Mouse (Mus musculus): ENCODE results near the gene Adap1. TPM values are rescaled to one million over a fixed set of nuclear protein-coding genes. Genes with fewer than 3 reads are reported as not detected.

Gene Adap1
- total RNA-seq, 2 experiments from 2014 or later = 4.2 to 9.5 TPM

DNA sequence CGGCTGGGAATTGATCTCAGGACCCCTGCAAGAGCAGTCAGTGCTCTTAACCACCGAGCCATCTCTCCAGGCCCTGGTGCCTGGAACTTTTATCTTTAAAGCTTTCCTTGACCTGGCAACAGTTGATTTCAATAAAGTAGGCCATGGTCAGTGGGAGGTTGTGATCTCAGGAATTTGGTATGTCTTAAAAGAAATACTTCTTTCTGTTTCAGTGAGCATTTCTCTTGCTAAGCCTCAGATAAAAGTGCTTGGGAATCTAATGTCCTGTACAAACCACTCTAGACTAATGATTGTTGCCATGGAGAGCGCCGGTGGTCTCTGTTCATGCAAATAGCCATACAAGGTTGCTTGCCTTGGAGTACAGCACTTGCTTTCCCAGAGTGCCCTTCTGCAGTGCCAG, 67.6 kb downstream of the Adap1 start:
- ATAC-seq (replicated peaks; ENCODE audit: low FRiP score, poor library complexity, severe bottlenecking) = no peak

DNA sequence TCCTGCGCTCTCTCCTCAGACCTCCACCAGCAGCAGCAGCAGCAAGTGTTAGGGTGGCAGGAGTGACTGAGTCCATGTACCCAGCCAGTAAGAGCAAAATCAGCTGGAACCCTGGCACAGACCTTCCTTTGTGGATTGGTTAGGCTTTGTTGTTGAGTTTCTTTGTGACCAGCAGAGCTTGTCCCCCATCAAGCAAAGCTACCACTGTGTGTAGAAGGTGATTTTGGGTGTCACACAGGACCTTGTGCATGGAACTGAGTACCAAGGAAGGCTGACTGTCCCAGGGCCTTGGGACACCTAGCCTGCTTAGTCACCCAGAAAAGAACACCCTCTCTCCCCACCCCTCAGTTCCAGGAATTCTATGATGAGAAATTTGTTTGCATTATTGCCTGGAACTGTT, 68.2 kb downstream of the Adap1 start:
- no peak for ATAC-seq (replicated peaks; ENCODE audit: low FRiP score, poor library complexity, severe bottlenecking)

DNA sequence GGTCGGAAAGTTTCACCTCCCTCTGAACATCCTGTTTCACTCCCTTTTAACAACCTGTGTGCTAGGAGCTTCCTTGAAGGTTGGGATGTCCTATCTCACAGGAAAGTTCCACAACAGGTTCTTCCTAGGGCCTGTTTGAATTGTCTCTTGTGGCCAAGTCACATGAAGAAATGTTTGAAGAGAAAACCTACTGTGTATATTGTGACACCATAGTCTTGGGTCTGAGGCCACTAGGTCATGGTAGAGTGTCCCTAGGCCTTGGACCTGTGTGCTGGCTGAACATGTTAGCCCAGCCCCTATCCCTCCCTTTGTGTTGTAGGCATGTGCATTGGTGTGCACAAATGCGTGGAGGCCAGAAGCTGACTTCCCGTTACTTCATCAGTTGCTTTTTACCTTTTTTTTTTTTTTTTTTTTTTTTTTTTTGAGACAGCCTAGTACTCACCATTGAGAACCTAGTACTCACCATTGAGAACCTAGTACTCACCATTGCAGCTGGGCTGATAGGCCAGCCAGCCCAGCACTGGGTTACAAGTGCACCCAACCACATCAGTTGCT, 69.1 kb downstream of the Adap1 start:
- ATAC-seq (replicated peaks; ENCODE audit: low FRiP score, poor library complexity, severe bottlenecking) = no peak

DNA sequence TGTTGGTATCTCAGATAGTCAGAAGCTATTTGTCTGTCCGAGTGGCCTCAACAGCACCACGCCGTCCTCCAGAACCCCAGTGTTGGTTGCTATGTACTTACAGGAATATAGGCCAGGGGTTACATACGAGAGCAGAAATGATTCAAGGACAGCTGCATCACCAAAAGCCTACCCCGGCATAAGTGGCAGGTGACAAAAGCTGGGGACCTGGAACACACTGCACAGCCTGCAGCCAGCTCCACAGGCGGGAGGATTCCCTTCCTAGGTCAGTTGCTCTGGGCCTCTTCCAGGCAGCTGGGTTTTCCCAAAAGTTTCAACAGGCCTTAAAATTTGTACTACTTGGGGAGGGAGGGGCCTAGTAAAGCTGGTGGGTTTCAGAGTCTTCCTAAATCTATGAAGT, 69.6 kb downstream of the Adap1 start:
- no peak for ATAC-seq (replicated peaks; ENCODE audit: low FRiP score, poor library complexity, severe bottlenecking)

DNA sequence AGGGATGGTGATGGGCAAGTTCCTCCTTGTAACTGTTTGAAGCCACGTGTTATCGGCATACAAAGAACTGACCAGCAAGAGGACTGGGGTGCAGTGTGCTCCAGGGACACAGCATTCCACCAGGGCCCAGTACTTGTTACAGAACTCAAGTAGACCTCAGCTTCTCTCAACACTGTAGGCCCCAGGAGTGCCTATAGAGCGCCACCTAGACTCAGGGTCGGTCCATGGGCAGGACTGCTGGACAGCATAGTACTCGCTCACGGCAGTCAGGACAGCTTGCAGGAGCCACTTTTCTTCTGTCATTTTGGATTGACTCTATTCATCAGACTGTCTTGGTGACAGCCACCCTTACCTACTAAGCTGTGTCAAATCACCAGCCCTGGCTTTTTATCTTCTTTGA, 70.5 kb downstream of the Adap1 start:
- no peak for ATAC-seq (replicated peaks; ENCODE audit: low FRiP score, poor library complexity, severe bottlenecking)

DNA sequence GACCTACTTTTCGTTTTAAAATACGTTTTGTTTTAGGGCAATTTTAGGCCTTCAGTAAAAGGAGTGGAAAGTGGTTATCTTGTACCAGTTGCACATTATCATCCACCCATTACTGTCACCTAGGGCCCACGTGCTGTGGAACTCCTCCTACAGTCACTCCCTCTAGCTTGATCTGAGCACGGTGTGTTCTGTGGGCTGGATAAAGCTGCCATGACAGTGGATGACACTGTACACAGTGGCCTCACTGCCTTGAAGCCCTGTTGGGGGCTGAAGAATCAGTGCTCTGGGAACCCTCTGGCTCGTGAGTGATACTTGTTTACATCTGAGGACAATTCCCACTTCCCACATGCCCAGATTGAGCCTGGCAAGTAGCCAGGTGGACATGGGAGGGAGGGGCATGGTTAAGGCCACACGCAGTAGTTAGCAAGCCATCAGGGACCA, 72.1 kb downstream of the Adap1 start:
- peak; percentile 74 for ATAC-seq (replicated peaks; ENCODE audit: low FRiP score, poor library complexity, severe bottlenecking)

DNA sequence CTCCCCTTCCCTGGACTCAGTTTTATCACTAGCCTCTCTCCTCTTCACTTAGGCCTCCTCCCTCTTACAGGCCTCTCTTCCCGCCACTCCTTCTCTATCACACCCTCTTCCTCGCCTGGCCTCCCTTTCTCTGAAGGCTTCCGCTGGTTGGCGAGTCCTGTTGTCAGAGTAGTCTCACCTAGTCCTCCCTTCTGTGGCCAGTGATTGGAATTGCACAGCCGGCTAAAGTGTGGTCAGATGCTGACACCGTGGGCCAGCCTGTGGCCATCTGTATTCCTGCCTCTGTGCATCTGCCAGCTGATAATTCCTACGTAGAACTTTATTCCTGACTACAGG, 72.5 kb downstream of the Adap1 start:
- ATAC-seq (replicated peaks; ENCODE audit: low FRiP score, poor library complexity, severe bottlenecking) = peak; percentile 82

DNA sequence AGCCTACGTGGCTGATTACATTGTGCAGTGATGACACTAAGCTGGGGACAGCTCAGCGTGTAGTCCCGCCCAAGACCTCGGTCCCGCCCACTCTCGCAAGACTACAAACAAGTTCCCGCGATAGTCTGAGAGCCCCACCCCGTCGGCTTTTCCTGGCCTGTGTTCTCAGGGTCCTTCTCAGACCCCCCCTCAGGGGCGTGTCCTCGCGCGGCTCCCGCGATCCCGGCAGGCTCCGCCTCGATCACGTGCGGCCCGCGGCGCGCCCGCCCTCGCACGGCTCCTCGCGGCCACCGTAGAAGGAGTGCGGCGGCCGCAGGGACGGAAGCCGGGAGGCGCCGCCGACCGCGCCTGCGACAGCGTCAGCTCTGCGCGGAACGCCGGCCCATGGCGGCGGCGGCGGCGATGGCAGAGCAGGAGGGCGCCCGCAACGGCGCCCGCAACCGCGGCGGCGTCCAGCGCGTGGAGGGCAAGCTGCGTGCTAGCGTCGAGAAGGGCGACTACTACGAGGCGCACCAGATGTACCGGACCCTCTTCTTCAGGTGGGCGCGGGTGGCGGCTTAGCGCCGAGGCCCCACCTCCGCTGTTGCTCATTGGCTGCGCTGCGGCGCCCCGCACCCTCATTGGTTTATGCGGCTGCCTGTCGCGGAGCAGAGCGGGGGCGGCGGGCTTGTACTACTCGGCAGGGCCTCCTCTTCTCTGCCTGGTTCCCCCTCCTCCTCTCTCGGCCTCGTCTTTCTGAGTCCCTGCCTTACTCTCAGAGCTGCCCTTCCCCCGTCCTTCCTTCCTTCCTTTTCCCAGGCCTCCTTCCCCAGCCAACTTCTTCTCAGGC, 73.1 kb downstream of the Adap1 start, which contains the start of gene Get4:
Get4 (plus strand) TSS at position 244 of the 829 bp plus-strand sequence.
- peak; percentile 81 for ATAC-seq (replicated peaks; ENCODE audit: low FRiP score, poor library complexity, severe bottlenecking)

DNA sequence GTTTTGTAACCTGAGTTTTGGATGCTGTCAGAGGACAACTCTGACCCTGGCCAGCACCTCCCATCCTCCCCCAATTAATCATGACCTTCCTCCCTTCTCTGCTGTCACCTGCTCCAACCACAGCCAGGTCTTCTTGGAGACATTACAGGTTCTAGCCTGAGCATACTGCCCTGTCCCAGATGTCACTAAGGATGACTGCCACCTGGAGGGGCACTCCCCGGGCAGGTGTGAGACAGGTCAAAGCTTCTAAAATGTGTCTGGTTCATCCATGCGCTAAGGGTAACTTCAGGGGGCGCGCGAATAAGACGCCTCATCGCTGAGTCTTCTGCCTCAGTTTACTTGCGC, 73.7 kb downstream of the Adap1 start:
- ATAC-seq (replicated peaks; ENCODE audit: low FRiP score, poor library complexity, severe bottlenecking) = peak; percentile 23

DNA sequence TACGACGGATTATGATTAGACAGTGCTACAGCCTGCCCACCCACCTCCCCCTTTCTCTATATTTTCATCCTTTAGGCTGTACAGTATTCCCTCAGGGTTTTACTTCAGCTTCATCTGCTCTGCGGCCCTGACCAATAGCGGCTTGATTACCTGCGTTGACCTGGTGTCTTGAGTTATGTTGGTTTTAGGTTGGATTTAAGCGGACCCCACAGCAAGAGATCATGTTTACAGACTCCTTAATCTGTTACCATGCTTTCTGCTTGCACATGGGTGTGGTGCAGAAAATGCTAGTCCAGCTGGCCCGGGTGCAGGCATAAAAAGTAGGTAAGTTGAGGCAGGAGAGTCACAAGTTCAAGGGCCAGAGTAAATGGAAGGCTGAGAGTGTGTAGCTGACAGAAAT, 74.1 kb downstream of the Adap1 start:
- no peak for ATAC-seq (replicated peaks; ENCODE audit: low FRiP score, poor library complexity, severe bottlenecking)

DNA sequence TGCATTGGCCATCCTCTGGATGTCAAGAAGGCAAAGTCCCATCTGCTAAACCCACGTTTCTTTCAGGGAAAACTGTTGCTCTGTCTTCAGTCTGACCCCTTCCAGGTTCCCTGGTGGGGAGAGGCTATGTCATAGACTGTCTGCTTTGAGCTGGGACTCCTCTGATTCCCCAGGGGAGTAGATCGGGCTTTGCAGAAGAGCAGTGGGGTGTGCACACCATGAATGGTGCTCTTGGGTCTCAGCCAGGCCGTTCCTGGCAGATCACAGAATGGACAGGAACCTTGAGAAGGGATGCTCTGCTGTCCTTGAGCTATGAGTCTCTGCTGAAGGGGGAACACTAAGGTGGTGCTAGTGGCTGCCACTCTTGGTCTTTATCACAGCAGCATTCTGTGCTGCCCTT, 76.6 kb downstream of the Adap1 start:
- no peak for ATAC-seq (replicated peaks; ENCODE audit: low FRiP score, poor library complexity, severe bottlenecking)

DNA sequence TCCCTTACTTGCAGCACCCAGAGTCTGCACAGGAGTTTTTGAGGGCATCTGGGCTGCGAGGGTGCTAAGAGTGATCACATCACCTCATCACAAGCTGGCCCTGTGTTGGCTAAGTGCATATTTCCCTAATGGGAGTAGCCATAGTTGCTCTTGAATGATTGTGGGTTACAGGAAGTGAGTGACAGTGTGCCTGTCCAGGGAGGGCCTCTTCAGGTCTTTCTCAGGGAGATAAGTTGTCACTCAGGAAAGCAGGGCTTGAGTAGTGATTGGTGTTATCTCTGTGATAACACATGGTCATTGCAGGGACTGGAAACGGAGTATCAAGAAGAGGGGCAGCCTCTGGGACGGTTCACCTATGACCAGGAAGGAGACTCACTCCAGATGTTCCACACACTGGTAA, 77.7 kb downstream of the Adap1 start:
- no peak for ATAC-seq (replicated peaks; ENCODE audit: low FRiP score, poor library complexity, severe bottlenecking)

DNA sequence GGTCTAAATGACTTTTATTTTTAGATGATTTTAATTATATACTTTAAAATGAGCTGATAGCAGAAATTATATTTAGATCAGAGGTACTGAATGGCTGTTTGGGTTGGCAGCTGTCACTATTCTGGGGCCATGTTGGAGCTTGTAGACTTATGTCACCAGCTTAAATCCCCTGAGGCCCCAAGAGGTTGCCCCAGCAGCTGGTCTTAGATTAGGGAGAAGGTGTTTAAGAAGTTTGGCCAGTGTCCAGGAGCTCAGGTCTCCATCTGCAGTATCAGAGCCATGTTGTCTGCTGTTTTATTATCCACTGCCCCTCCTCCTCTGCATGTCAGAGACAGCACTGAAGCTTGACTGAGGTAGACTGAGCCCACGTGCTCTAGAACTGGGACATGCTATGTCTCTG, 82.0 kb downstream of the Adap1 start:
- ATAC-seq (replicated peaks; ENCODE audit: low FRiP score, poor library complexity, severe bottlenecking) = no peak

DNA sequence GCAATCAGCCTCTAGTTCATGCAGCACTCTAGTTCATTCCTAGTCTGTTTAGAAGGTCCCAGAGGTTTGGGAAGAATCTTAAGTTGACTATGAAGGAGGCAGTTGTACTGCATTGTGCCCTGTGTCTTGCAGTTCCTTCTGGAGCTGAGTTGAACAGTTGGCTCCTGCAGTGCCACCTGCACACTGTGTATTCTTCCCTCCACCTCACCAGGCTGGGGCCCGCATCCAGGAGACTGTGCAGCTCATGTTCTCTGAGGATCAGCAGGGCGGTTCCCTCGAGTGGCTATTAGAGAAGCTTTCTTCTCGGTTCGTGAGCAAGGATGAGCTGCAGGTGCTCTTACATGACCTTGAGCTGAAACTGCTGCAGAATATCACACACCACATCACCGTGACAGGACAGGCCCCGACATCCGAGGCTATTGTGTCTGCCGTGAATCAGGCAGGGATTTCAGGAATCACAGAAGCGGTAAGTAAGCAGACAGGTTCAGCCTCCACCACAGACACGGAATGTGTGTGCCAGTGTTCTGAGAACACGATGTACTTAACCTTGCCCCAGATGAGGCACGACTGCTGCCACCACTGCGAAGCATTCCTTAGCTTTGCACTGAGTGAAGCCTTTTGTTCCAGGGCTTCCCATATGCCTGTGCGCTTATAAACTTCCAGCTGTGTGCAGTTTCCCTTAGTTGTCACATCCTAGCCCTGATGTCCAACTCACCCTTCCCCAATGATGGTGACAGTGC, 84.2 kb downstream of the Adap1 start:
- no peak for ATAC-seq (replicated peaks; ENCODE audit: low FRiP score, poor library complexity, severe bottlenecking)

DNA sequence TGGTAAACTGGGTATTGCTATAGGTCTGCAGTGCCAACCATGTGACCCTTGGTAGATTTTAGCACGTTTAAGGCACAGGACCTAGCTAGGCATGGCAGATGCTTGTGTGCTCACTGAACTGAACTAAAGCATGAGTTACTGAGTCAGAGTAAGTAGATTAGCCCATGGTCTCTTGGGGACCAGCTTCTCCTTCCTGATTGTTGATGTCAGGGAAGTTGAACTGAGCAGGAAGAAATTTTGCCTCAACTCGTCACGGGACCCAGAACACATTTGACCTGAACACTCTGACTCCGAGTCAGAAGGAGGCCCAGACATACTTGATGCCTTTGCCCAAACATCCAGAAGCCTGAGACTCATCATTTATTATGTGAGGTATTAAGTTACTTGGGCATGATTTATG, 88.0 kb downstream of the Adap1 start:
- no peak for ATAC-seq (replicated peaks; ENCODE audit: low FRiP score, poor library complexity, severe bottlenecking)

DNA sequence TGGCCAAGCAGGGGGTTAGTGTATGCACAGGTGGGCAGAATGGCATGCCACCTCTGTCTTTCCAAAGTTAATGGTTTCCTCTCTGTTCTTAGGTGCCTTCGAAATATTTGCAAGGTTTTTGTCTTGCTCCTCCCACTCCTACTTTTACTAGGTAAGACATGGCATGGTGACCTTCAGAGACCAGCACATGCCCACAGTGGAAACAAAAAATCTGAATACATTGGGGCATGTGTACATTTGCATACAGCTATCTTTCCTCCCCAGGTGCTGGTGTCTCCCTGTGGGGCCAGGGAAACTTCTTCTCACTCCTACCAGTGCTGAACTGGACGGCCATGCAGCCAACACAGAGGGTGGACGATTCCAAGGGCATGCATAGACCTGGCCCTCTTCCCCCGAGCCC, 91.0 kb downstream of the Adap1 start:
- no peak for ATAC-seq (replicated peaks; ENCODE audit: low FRiP score, poor library complexity, severe bottlenecking)

DNA sequence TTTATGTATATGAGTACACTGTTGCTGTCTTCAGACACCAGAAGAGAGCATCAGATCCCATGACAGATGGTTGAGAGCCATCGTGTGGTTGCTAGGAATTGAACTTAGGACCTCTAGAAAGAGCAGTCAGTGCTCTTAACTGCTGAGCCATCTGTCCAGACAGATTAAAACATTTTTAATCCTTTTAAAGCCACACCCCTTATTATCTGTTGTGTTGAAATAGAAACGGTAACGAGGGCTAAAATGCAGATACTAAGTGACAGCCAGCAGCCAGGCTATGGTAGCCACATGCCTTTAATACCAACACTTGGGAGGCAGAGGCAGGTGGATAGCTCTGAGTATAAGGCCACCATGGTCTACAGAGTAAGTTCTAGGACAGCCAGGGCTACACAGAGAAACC, 93.3 kb downstream of the Adap1 start:
- no peak for ATAC-seq (replicated peaks; ENCODE audit: low FRiP score, poor library complexity, severe bottlenecking)

DNA sequence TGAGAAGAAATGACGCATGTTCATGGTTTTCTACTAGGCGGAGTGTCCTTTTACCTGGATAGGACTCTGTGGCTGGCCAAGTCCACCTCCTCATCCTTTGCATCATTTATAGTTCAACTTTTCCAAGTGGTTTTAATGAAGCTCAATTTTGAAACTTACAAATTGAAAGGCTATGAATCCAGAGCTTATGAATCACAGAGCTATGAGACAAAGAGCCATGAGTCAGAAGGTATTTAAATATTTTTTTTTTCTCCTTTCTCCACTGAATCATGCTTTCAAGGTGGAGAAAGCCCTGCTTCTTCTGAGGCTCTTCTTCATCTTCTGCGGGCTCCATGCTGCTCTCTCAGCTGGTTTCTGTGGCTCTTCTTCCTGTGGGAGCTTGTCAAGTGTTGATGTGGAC, 95.7 kb downstream of the Adap1 start:
- ATAC-seq (replicated peaks; ENCODE audit: low FRiP score, poor library complexity, severe bottlenecking) = no peak

DNA sequence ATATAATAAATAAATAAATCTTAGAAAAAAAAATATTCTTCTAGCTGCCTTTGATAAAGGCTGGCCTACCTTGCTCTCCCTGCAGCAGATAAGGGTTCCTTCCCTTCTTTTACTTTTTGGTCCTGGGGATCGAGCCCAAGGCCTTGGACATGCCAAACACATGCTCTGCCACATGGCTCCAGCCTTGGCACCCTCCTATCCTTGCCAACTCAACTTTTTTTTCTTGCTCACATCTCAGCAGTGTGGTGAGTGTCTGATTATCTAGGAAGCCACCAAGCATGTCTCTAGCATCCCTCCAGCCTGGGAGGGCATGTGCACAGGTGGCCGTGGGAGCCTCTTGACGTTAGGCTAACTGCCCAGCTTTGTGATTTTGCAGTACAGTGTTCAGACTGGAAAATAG, 97.1 kb downstream of the Adap1 start:
- ATAC-seq (replicated peaks; ENCODE audit: low FRiP score, poor library complexity, severe bottlenecking) = no peak

DNA sequence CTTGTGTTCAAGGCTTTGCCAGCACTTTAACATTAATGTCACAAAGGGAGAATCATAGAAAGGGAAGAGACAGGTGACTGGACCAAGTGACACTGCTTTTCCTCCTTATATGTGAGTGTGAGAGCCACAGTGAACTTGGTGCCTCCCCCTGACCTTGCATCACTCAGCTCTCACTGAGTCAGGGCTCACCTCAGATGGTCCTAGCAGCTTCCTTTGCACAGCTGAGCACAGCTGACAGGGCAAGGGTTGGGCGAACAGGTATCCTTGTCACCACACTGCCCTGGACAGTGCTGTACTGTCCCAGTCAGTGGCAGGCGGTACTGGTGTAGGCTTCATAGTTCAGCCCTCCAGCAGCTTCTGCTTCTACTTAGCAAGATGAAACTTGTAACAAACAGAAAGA, 97.8 kb downstream of the Adap1 start:
- no peak for ATAC-seq (replicated peaks; ENCODE audit: low FRiP score, poor library complexity, severe bottlenecking)

DNA sequence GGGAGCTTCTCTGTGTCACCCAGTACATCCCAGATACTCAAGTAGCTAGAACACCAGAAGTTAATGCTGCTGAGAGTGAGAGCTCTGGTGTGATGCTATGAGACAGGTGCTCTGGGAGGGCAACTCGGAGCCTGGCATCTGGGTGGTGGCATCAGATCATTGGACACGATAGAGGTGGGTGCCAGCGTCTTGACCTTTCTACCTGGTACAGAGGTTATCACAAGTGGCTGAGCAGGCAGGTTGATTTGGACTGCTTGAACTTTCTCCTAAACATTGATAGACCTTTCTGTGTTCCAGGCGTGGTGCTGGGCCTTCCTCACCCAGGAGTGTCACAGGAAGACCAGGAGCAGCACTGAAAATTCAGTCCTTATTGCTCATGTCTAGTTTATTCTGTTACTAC, 98.2 kb downstream of the Adap1 start:
- ATAC-seq (replicated peaks; ENCODE audit: low FRiP score, poor library complexity, severe bottlenecking) = no peak
